Mouse (Mus musculus) midbrain, postnatal 0 days (tissue): ENCODE data around the gene Slc6a6. TPM values are rescaled to one million over a fixed set of nuclear protein-coding genes. Genes with fewer than 3 reads are reported as not detected.

Experiments
- ATAC-seq: fragments of 200-750 bp; cut with Nextera tagmentation; 2 replicates; pipeline ENCODE4 v1.8.0; 2017; ENCODE audit warnings: moderate number of reproducible peaks, mild to moderate bottlenecking, moderate TSS enrichment, moderate library complexity; ENCODE audit not compliant: low FRiP score
- DNase-seq: peaks from one replicate; pipeline ENCODE4 v3.0.0-alpha.2; 2015; ENCODE audit warnings: low spot score
- H3K27ac ChIP-seq: fragments of 300-500 bp; sonication (generic); 2 replicates; pipeline ENCODE4 v1.5.1; 2014; ENCODE audit warnings: low read depth, mild to moderate bottlenecking, low read length, mixed read lengths
- H3K27me3 ChIP-seq: fragments of 300-500 bp; sonication (generic); 2 replicates; pipeline ENCODE4 v1.6.1; 2014; ENCODE audit warnings: low read length, control low read depth, mixed read lengths; ENCODE audit not compliant: insufficient read depth
- H3K36me3 ChIP-seq: fragments of 300-500 bp; sonication (generic); 2 replicates; pipeline ENCODE4 v1.6.1; 2014; ENCODE audit warnings: low read length, control low read depth, mixed read lengths; ENCODE audit not compliant: insufficient read depth
- H3K4me1 ChIP-seq: fragments of 300-500 bp; sonication (generic); 2 replicates; pipeline ENCODE4 v1.6.1; 2014; ENCODE audit warnings: mild to moderate bottlenecking, control low read depth, antibody characterized with exemption, low read length, mixed read lengths; ENCODE audit not compliant: insufficient read depth
- H3K4me2 ChIP-seq: fragments of 300-500 bp; sonication (generic); 2 replicates; pipeline ENCODE4 v1.6.1; 2014; ENCODE audit warnings: low read depth, mild to moderate bottlenecking, low read length, mixed read lengths; ENCODE audit not compliant: poor library complexity, severe bottlenecking
- H3K4me3 ChIP-seq: fragments of 300-500 bp; sonication (generic); 2 replicates; pipeline ENCODE4 v1.5.1; 2014; ENCODE audit warnings: low read depth, mild to moderate bottlenecking, low read length, moderate library complexity
- H3K9ac ChIP-seq: fragments of 300-500 bp; sonication (generic); replicated peaks from 2 replicates; pipeline ENCODE4 v1.6.1; 2014; ENCODE audit warnings: mild to moderate bottlenecking, low read length, moderate library complexity, mixed read lengths; ENCODE audit not compliant: poor library complexity, severe bottlenecking
- H3K9me3 ChIP-seq: fragments of 300-500 bp; sonication (generic); 2 replicates; pipeline ENCODE4 v1.6.1; 2016; ENCODE audit warnings: low read length, control low read depth
- CTCF ChIP-seq: IDR thresholded peaks from 2 replicates; pipeline ENCODE4 v1.5.1; 2016; ENCODE audit warnings: antibody characterized with exemption, mild to moderate bottlenecking
- WGBS: fragments of 180-500 bp; shearing (Covaris S2); extraction: QIAGEN DNeasy Blood & Tissue Kit; methylation state at CpG from one replicate; pipeline ENCODE4 v1.1.7; 2014; 5-methylcytosine and 5-hydroxymethylcytosine counted together
- polyA plus RNA-seq: library from polyadenylated mRNA; unstranded; fragments of >200 nt; fragmentation: Nextera tagmentation; extraction: Ambion mirVana; gene quantifications from 2 replicates; pipeline ENCODE4 v1.2.1, GENCODE M21; 2015
- total RNA-seq: library from RNA; depleted of rRNA; stranded (reverse); fragments of >200 nt; gene quantifications from 2 replicates; pipeline ENCODE4 v1.2.3, GENCODE M21; 2014

The Slc6a6 gene
- total and polyA plus RNA-seq, 2 experiments from 2014 or later: 146 to 147 TPM

GRCm38 (mm10) chr6:91745246-91745645, 61.4 kb downstream of the Slc6a6 start:
- peaks cover 69% of the 10 kb centered on the region for H3K36me3 ChIP-seq
- no peaks in the 10 kb centered on the region for H3K9me3 ChIP-seq
- ATAC-seq (no peak), DNase-seq (peak; percentile 24)
- no peaks in the 10 kb centered on the region for H3K4me1 ChIP-seq
- no peak for TF ChIP-seq CTCF
- WGBS: 85% methylated on average over 3 of the region's 3 CpGs
- H3K27me3 ChIP-seq: no peaks in the 10 kb centered on the region
- H3K4me2 ChIP-seq: no peak overlapping the region
- H3K9ac ChIP-seq: no peak overlapping the region
- H3K27ac ChIP-seq: no peak overlapping the region
- H3K4me3 ChIP-seq: no peak overlapping the region

- no peaks in the 10 kb centered on the region for H3K9me3 ChIP-seq
- no peaks in the 10 kb centered on the region for H3K4me1 ChIP-seq
- H3K4me3 ChIP-seq: no peak overlapping the region
- H3K9ac ChIP-seq: no peak overlapping the region
- ATAC-seq: no peak
- H3K27ac ChIP-seq: no peak overlapping the region
- H3K27me3 ChIP-seq: no peaks in the 10 kb centered on the region
- peaks cover 75% of the 10 kb centered on the region for H3K36me3 ChIP-seq
- H3K4me2 ChIP-seq: no peak overlapping the region
- WGBS: 72% methylated on average over 7 of the region's 7 CpGs
- TF ChIP-seq CTCF: no peak
- DNase-seq: no peak
Observed at GRCm38 (mm10) chr6:91745947-91746582, 62.2 kb downstream of the Slc6a6 start.

GRCm38 (mm10) chr6:91746776-91747175, 62.9 kb downstream of the Slc6a6 start:
- H3K9ac ChIP-seq: no peak overlapping the region
- ATAC-seq (no peak), DNase-seq (no peak)
- H3K36me3 ChIP-seq: peaks cover 78% of the 10 kb centered on the region
- H3K4me3 ChIP-seq: no peak overlapping the region
- 78% methylated on average over 5 of the region's 5 CpGs for WGBS
- no peaks in the 10 kb centered on the region for H3K4me1 ChIP-seq
- H3K9me3 ChIP-seq: no peaks in the 10 kb centered on the region
- no peak overlapping the region for H3K27ac ChIP-seq
- H3K27me3 ChIP-seq: no peaks in the 10 kb centered on the region
- no peak overlapping the region for H3K4me2 ChIP-seq
- TF ChIP-seq CTCF: no peak

GRCm38 (mm10) chr6:91750976-91751375, 67.1 kb downstream of the Slc6a6 start:
- peak; percentile 49; the same call in 1 of the 2 replicates for ATAC-seq
- Histone ChIP-seq H3K4me1 (no peaks in the 10 kb centered on the region), H3K27me3 (no peaks in the 10 kb centered on the region), H3K4me3 (no peak overlapping the region), H3K4me2 (no peak overlapping the region), H3K9ac (no peak overlapping the region), H3K27ac (no peak overlapping the region), H3K36me3 (peaks cover 72% of the 10 kb centered on the region), H3K9me3 (no peaks in the 10 kb centered on the region)
- peak; percentile 22 for DNase-seq
- WGBS: 76% methylated on average over 3 of the region's 3 CpGs
- TF ChIP-seq CTCF: peak; percentile 67

GRCm38 (mm10) chr6:91752884-91753283, 69.0 kb downstream of the Slc6a6 start:
- DNase-seq (no peak), ATAC-seq (no peak)
- Histone ChIP-seq H3K4me1 (no peaks in the 10 kb centered on the region), H3K9me3 (no peaks in the 10 kb centered on the region), H3K4me2 (no peak overlapping the region), H3K4me3 (no peak overlapping the region), H3K27ac (no peak overlapping the region), H3K27me3 (no peaks in the 10 kb centered on the region), H3K36me3 (peaks cover 73% of the 10 kb centered on the region), H3K9ac (no peak overlapping the region)
- WGBS: 40% methylated on average over 8 of the region's 8 CpGs
- TF ChIP-seq CTCF: no peak

- WGBS: 27% methylated on average over 6 of the region's 6 CpGs
- ATAC-seq: no peak
- Histone ChIP-seq H3K36me3 (peaks cover 64% of the 10 kb centered on the region), H3K27me3 (no peaks in the 10 kb centered on the region), H3K9ac (no peak overlapping the region), H3K4me2 (no peak overlapping the region), H3K27ac (peak overlapping the region; percentile 47; the same call in 1 of the 2 replicates), H3K4me1 (no peaks in the 10 kb centered on the region), H3K4me3 (no peak overlapping the region), H3K9me3 (no peaks in the 10 kb centered on the region)
- TF ChIP-seq CTCF: no peak
- no peak for DNase-seq
Observed at GRCm38 (mm10) chr6:91754098-91754497, 70.2 kb downstream of the Slc6a6 start.
